Comparison of ENCODE assay signal across 23 mouse cellular contexts in the genomic region with DNA sequence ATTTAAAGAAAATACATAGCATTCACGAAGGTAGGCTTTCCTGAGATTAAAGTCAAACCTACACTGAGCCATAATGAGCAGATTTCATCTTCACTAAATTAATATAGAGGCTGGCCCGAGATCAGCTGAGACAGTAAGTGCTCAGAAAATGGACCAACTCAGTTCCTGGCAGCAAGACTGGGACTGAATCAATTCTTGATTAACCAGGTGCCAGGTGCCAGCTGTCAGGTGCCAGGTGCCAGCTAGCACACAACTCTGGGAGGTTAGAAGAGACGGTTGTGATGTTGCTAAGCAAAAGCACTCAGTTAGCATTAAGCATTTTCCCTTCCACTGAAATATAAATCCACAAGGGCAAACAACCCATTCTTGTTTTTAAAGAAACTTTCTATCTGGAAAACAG.
"Had no signal": no experiment of that assay in that cellular context is flagged by ENCODE, and none has a peak within 500 bp of the region (broad histone marks: within the 10 kb centered on the region; RNA-seq: fewer than 3 reads in every experiment).

No protein-coding gene starts in this region.

- H3K27me3 ChIP-seq: kidney, embryonic 15.5 days; limb, embryonic 13.5 days; liver, embryonic 13.5 days; midbrain, embryonic 12.5 days; midbrain, embryonic 15.5 days; neural tube, embryonic 12.5 days; neural tube, embryonic 15.5 days; stomach, embryonic 15.5 days had no signal

- H3K27ac ChIP-seq: kidney, embryonic 15.5 days; left cerebral cortex, adult 2 months; limb, embryonic 10.5 days; limb, embryonic 13.5 days; liver, embryonic 13.5 days; macrophage; midbrain, embryonic 12.5 days; midbrain, embryonic 15.5 days; neural tube, embryonic 12.5 days; neural tube, embryonic 15.5 days; stomach, embryonic 15.5 days had no signal

- H3K4me1 ChIP-seq: kidney, embryonic 15.5 days; limb, embryonic 10.5 days; limb, embryonic 13.5 days; liver, embryonic 13.5 days; midbrain, embryonic 12.5 days; neural tube, embryonic 12.5 days; stomach, embryonic 15.5 days had no signal

- DNase-seq: kidney, adult 8-10 months; kidney, postnatal 10 days; kidney, postnatal 36 days; layer of hippocampus, postnatal 36 days; liver; liver, embryonic 13.5 days; lung, embryonic 14.5 days; right cerebral cortex, adult 18-20 months; right cerebral cortex, postnatal 14 days; right cerebral cortex, postnatal 4 days; spleen, adult 18-20 months; thymus, postnatal 25 days had no signal

- H3K9me3 ChIP-seq: kidney, embryonic 15.5 days; limb, embryonic 10.5 days; limb, embryonic 13.5 days; liver, embryonic 13.5 days; midbrain, embryonic 12.5 days; midbrain, embryonic 15.5 days; neural tube, embryonic 12.5 days; neural tube, embryonic 15.5 days; stomach, embryonic 15.5 days had no signal

- H3K9ac ChIP-seq: kidney, embryonic 15.5 days; limb, embryonic 13.5 days; liver, embryonic 13.5 days; lung, embryonic 14.5 days; midbrain, embryonic 12.5 days; midbrain, embryonic 15.5 days; neural tube, embryonic 12.5 days; neural tube, embryonic 15.5 days; stomach, embryonic 15.5 days had no signal

- H3K4me2 ChIP-seq: kidney, embryonic 15.5 days; limb, embryonic 13.5 days; liver, embryonic 13.5 days; lung, embryonic 14.5 days; midbrain, embryonic 12.5 days; midbrain, embryonic 15.5 days; neural tube, embryonic 12.5 days; neural tube, embryonic 15.5 days; stomach, embryonic 15.5 days had no signal

- H3K36me3 ChIP-seq: kidney, embryonic 15.5 days; limb, embryonic 10.5 days; limb, embryonic 13.5 days; liver, embryonic 13.5 days; midbrain, embryonic 12.5 days; midbrain, embryonic 15.5 days; neural tube, embryonic 12.5 days; neural tube, embryonic 15.5 days; stomach, embryonic 15.5 days had no signal

- ATAC-seq: lung, postnatal 0 days; midbrain, embryonic 15.5 days had no signal

- H3K4me3 ChIP-seq: kidney, embryonic 15.5 days; left cerebral cortex, adult 2 months; limb, embryonic 10.5 days; limb, embryonic 13.5 days; liver, embryonic 13.5 days; midbrain, embryonic 12.5 days; midbrain, embryonic 15.5 days; neural tube, embryonic 12.5 days; neural tube, embryonic 15.5 days; stomach, embryonic 15.5 days had no signal
